Mouse (Mus musculus) forebrain, embryonic 14.5 days (tissue): Measurements from ENCODE around the gene RPS10-NUDT3. TPM values are rescaled to one million over a fixed set of nuclear protein-coding genes. Genes with fewer than 3 reads are reported as not detected.

Experiments used
- ATAC-seq: fragments of 200-750 bp; cut with Nextera tagmentation; 2 replicates; pipeline ENCODE4 v1.8.0; 2017; ENCODE audit warnings: mild to moderate bottlenecking, moderate library complexity
- DNase-seq: peaks from one replicate; pipeline ENCODE4 v3.0.0-alpha.2; 2015; ENCODE audit warnings: low spot score
- H3K27ac ChIP-seq: fragments of 300-500 bp; sonication (generic); 2 replicates; pipeline ENCODE4 v1.5.1; 2014; ENCODE audit warnings: low read depth, mild to moderate bottlenecking, control low read depth, low read length, moderate library complexity
- H3K27me3 ChIP-seq: fragments of 300-500 bp; sonication (generic); replicated peaks from 2 replicates; pipeline ENCODE4 v1.6.1; 2014; ENCODE audit warnings: low read length, control low read depth, mixed read lengths; ENCODE audit not compliant: control insufficient read depth, insufficient read depth
- H3K36me3 ChIP-seq: fragments of 300-500 bp; sonication (generic); 2 replicates; pipeline ENCODE4 v1.6.1; 2014; ENCODE audit warnings: low read length, control low read depth; ENCODE audit not compliant: control insufficient read depth, insufficient read depth
- H3K4me1 ChIP-seq: fragments of 300-500 bp; sonication (generic); 2 replicates; pipeline ENCODE4 v1.6.1; 2014; ENCODE audit warnings: antibody characterized with exemption, low read length, control low read depth; ENCODE audit not compliant: control insufficient read depth, insufficient read depth
- H3K4me2 ChIP-seq: fragments of 300-500 bp; sonication (generic); 2 replicates; pipeline ENCODE4 v1.6.1; 2014; ENCODE audit warnings: mild to moderate bottlenecking, control low read depth, low read length
- H3K4me3 ChIP-seq: fragments of 300-500 bp; sonication (generic); 2 replicates; pipeline ENCODE4 v1.5.1; 2014; ENCODE audit warnings: low read depth, low read length, control low read depth
- H3K9ac ChIP-seq: fragments of 300-500 bp; sonication (generic); 2 replicates; pipeline ENCODE4 v1.6.1; 2014; ENCODE audit warnings: mild to moderate bottlenecking, low read length, control low read depth, moderate library complexity
- H3K9me3 ChIP-seq: fragments of 300-500 bp; sonication (generic); replicated peaks from 2 replicates; pipeline ENCODE4 v1.6.1; 2016; ENCODE audit warnings: low read length, control low read depth, mixed read lengths; ENCODE audit not compliant: control insufficient read depth
- WGBS: fragments of 180-500 bp; shearing (Covaris S2); extraction: QIAGEN DNeasy Blood & Tissue Kit; methylation state at CpG from one replicate; pipeline ENCODE4 v1.1.7; 2014; 5-methylcytosine and 5-hydroxymethylcytosine counted together
- polyA plus RNA-seq: library from polyadenylated mRNA; unstranded; fragments of >200 nt; fragmentation: Nextera tagmentation; extraction: Ambion mirVana; gene quantifications from 2 replicates; pipeline ENCODE4 v1.2.1, GENCODE M21; 2014

RPS10-NUDT3 gene
- polyA plus RNA-seq = not detected in 2 replicates

DNA sequence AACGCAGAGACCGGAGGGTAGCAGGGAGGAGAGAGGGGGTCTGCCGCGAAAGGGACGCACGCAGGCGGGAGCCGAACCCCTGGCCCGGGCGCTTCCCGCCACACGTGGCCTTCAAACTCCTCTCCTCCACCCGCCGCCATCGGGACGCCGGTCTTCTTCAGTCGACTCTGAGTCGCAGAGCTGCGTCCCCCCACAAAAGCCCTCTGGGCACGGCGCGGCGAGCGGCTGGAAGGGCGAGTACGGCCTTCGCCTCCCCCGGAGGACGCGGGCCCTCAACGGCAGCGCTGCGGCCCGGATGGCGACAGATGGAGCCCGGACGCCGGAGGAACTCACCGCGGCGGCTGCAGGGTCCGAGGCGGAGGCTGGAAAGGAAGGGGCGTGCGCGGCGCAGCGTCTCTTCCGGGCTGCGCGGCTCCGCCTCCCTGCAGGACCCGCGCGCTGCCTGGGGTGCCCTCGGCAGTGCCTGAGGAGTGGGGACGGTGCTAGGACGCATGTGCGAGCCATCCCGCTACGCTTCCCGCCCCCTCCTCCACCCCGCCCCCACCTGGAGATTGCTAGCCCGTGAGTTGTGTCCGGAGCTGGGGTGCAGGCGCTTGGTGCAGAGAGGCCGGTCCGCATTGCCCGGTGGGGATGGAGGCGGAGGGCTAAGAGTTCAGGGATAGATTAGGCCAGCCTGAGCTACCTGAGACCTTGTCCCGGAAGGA lies at the start of gene RPS10-NUDT3:
Gene RPS10-NUDT3 (minus strand): TSS at position 352 of the 704 bp plus-strand sequence.
- Histone ChIP-seq H3K27ac (peak within 1 kb of the TSS; percentile 84), H3K9ac (peak within 1 kb of the TSS; percentile 96), H3K4me1 (peaks cover 14% of the 10 kb centered on the region), H3K27me3 (no peaks in the 10 kb centered on the region), H3K4me3 (peak within 1 kb of the TSS; percentile 86), H3K36me3 (peaks cover 42% of the 10 kb centered on the region), H3K9me3 (no peaks in the 10 kb centered on the region), H3K4me2 (peak within 1 kb of the TSS; percentile 85)
- ATAC-seq (peak; percentile 99), DNase-seq (peak; percentile 96)
- under 1% methylated on average over 62 of the region's 72 CpGs for WGBS

GRCm38 (mm10) chr17:27678924-27679813 lies 44.1 kb upstream of the RPS10-NUDT3 start:
- ATAC-seq = peak; percentile 89
- H3K9me3 ChIP-seq = no peaks in the 10 kb centered on the region
- H3K36me3 ChIP-seq = no peaks in the 10 kb centered on the region
- 26% methylated on average over 11 of the region's 11 CpGs for WGBS
- peak overlapping the region; percentile 94 for H3K27ac ChIP-seq
- no peak overlapping the region for H3K9ac ChIP-seq
- H3K4me3 ChIP-seq = no peak overlapping the region
- H3K27me3 ChIP-seq = no peaks in the 10 kb centered on the region
- DNase-seq = peak; percentile 94
- peak overlapping the region; percentile 12; the same call in 1 of the 2 replicates for H3K4me2 ChIP-seq
- peaks cover 31% of the 10 kb centered on the region for H3K4me1 ChIP-seq

DNA sequence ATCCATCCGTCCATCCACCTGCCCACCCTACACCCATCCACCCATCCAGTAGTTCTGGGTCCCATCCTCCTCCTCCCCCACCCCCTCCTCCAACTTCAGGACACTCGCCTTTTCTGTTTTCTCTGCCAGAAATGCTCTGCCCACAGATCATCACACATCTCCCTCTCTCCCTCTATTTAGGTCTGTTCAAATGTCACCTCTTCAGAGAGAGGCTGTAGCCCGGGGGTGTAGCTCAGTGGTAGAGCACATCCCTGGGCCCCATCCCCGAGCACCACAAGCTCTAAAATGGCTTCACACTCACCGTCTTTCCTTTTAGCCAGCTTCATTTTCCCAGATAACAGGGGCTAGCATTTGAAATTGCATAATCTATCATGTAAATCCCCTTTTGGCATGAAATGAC lies 42.7 kb upstream of the RPS10-NUDT3 start:
- peak overlapping the region; percentile 94; the same call in 1 of the 2 replicates for H3K27ac ChIP-seq
- 89% methylated on average over 5 of the region's 5 CpGs for WGBS
- no peak for ATAC-seq

GRCm38 (mm10) chr17:27676270-27676669 lies 41.2 kb upstream of the RPS10-NUDT3 start:
- ATAC-seq (no peak), DNase-seq (no peak)
- Histone ChIP-seq H3K27me3 (no peaks in the 10 kb centered on the region), H3K36me3 (no peaks in the 10 kb centered on the region), H3K4me3 (no peak overlapping the region), H3K9ac (no peak overlapping the region), H3K9me3 (no peaks in the 10 kb centered on the region), H3K4me2 (no peak overlapping the region), H3K27ac (peak overlapping the region; percentile 21; the same call in 1 of the 2 replicates), H3K4me1 (peaks cover 31% of the 10 kb centered on the region)
- 44% methylated on average over 7 of the region's 7 CpGs for WGBS

More for the DNA sequence above, 42.7 kb upstream of the RPS10-NUDT3 start:
- no peaks in the 10 kb centered on the region for H3K9me3 ChIP-seq
- peaks cover 31% of the 10 kb centered on the region for H3K4me1 ChIP-seq
- no peak overlapping the region for H3K4me2 ChIP-seq
- H3K4me3 ChIP-seq = no peak overlapping the region
- no peaks in the 10 kb centered on the region for H3K27me3 ChIP-seq
- no peak for DNase-seq
- no peaks in the 10 kb centered on the region for H3K36me3 ChIP-seq
- H3K9ac ChIP-seq = no peak overlapping the region

DNA sequence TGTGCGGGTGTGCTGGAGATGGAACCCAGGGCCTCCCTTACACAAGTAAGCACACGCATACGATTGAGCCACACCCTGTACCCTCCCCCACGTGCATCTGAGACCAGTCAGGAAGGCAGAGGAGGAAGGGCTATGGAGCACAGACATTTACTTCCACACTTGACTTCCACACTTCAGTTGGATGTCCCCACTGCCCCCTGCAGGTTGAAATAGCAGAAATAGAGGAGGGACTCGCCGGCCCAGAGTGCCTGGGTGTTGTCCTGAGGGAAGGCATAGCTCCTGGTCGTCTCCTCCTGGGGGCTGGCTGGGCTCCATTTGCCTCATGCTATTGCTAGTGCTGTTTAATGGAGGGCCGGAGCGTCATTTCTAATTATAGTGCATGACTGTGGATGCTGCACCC lies 40.4 kb upstream of the RPS10-NUDT3 start:
- Histone ChIP-seq H3K4me2 (no peak overlapping the region), H3K27me3 (no peaks in the 10 kb centered on the region), H3K4me1 (peaks cover 31% of the 10 kb centered on the region), H3K27ac (no peak overlapping the region), H3K9me3 (no peaks in the 10 kb centered on the region), H3K9ac (no peak overlapping the region), H3K4me3 (no peak overlapping the region), H3K36me3 (no peaks in the 10 kb centered on the region)
- ATAC-seq = no peak
- 70% methylated on average over 9 of the region's 9 CpGs for WGBS
- no peak for DNase-seq

- no peak overlapping the region for H3K9ac ChIP-seq
- H3K36me3 ChIP-seq = no peaks in the 10 kb centered on the region
- no peaks in the 10 kb centered on the region for H3K9me3 ChIP-seq
- ATAC-seq (no peak), DNase-seq (peak; percentile 60)
- peaks cover 19% of the 10 kb centered on the region for H3K4me1 ChIP-seq
- no peaks in the 10 kb centered on the region for H3K27me3 ChIP-seq
- H3K27ac ChIP-seq = peak overlapping the region; percentile 54; the same call in 1 of the 2 replicates
- H3K4me2 ChIP-seq = no peak overlapping the region
- H3K4me3 ChIP-seq = no peak overlapping the region
- WGBS = 47% methylated on average over 7 of the region's 7 CpGs
Observed at GRCm38 (mm10) chr17:27673945-27674344, 38.9 kb upstream of the RPS10-NUDT3 start.

- H3K4me2 ChIP-seq = no peak overlapping the region
- H3K4me3 ChIP-seq = no peak overlapping the region
- no peak for DNase-seq
- no peaks in the 10 kb centered on the region for H3K36me3 ChIP-seq
- H3K9ac ChIP-seq = no peak overlapping the region
- ATAC-seq = no peak
- H3K4me1 ChIP-seq = 0 out of 2 replicates have a peak, but pooled peaks cover 5% of the 10 kb centered on the region
- 85% methylated on average over 6 of the region's 6 CpGs for WGBS
- no peak overlapping the region for H3K27ac ChIP-seq
- no peaks in the 10 kb centered on the region for H3K27me3 ChIP-seq
- H3K9me3 ChIP-seq = no peaks in the 10 kb centered on the region
Observed at GRCm38 (mm10) chr17:27671720-27672119, 36.7 kb upstream of the RPS10-NUDT3 start.

- Histone ChIP-seq H3K9ac (no peak overlapping the region), H3K4me2 (no peak overlapping the region), H3K4me1 (peaks cover 8% of the 10 kb centered on the region; the same call in 1 of the 2 replicates), H3K27ac (no peak overlapping the region), H3K27me3 (peaks cover 15% of the 10 kb centered on the region), H3K4me3 (no peak overlapping the region), H3K36me3 (no peaks in the 10 kb centered on the region), H3K9me3 (no peaks in the 10 kb centered on the region)
- WGBS = 82% methylated on average over 7 of the region's 7 CpGs
- ATAC-seq (no peak), DNase-seq (no peak)
Observed at GRCm38 (mm10) chr17:27658767-27659166, 23.7 kb upstream of the RPS10-NUDT3 start.
